Mouse (Mus musculus): Measurements from ENCODE around the gene Zfp382.
"Not testable (repeated sequence)": the region's sequence is repeated elsewhere in the genome, so short reads cannot be mapped to it uniquely, and the experiment has no call there.

Zfp382 gene

GRCm38 (mm10) chr7:30121308-30122187 lies at the start of gene Zfp382:
Zfp382 (plus strand) TSS chr7:30121942.
- DNase-seq (ENCODE audit: low read depth, low spot score), result peak; percentile 87

DNA sequence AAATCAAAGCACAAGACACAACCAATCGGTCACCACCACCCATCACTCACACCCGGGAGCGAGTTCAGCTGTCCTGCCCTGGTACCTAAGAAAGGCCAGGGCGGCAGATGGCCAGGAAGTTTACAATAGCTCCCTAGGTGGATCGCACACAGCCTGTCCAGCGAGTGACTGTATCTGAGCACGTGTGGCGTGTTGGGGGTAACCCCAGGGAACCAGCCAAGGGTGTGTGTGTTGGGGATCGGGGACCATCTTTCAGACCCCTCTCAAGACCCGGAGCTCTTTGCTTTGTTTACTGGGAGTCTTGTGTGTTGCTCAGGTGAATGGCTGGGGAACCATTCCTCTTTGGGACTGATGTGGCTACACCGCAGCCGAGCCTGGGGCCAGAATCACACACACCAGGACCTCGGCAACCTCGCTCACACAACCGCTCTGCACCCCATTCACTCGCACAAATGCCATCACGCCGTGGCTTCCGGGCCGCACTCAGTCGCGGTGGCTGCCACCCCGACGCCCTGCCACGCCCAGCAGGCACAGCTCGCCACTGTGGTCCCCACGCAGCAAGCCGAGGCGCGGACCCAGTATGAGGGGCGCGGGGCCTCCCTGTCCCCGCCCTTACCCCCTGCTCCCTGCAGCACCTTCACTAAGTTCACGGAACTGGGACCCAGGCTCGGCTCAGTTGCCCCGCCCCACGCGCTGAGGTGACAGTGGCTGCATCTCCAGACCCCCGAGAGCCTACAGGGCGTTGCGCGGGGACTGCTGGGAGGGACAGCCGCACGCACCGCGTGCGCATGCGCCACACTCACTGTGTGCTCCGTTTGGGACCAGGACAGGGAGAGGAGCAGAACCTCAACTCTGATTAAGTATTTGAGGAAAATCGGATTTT lies 49.4 kb upstream of the Zfp382 start, which contains the start of gene Zfp82:
Zfp82 (minus strand) TSS at position 755 of the 883 bp plus-strand sequence.
- DNase-seq (ENCODE audit: low read depth, low spot score), result peak; percentile 70

GRCm38 (mm10) chr7:30086524-30086923 lies 35.2 kb upstream of the Zfp382 start:
- no peak for DNase-seq (ENCODE audit: low read depth, low spot score)

- no peak for DNase-seq (ENCODE audit: low read depth, low spot score)
Measured at GRCm38 (mm10) chr7:30089405-30089804, 32.3 kb upstream of the Zfp382 start.

DNA sequence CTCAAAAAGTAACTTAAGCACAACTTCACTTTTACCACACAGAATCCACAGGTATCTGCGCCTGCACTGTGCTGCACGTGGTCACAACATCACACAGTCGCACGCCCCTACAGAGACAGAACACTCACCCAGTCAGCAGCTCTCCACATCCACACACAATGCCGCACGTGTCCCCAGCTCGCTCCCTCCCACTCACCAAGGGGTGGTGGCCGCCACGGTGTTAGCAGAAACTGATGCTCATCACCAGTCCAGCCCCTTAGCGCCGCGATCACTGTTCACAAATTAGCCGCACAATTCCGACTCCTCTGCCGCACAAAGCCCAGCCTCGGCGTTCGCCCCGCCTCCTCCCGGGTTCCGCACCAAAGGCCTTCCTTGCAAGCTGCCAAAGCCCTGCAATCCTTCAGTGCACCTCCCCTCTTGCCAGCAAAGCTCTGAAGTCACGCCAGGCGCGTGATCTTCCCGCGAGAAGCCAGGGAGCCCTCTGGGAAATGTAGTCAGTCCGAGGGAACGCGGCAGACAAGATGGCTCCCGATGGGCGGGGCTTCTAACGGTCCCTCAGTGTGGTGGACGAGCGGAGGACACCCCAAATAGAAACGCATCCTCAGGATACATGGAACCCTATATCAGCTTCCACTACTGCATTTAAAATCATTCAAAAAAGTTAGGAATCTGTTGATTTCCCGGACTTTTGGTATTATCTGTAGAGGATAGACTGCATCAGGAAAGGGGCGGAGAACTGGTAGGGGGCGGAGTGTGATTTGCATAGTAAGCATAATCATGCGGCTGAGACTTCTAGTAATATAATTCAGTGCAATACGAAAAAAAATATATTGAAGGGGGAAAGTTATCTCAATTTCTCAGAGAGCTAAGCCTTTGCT lies 31.4 kb upstream of the Zfp382 start, which contains the start of the genes Gm26920 and Zfp566:
Gm26920 (minus strand) TSS at position 319 of the 878 bp plus-strand sequence.
Zfp566 (minus strand) TSS at position 436 of the 878 bp plus-strand sequence.
- DNase-seq (ENCODE audit: low read depth, low spot score), result peak; percentile 96

DNA sequence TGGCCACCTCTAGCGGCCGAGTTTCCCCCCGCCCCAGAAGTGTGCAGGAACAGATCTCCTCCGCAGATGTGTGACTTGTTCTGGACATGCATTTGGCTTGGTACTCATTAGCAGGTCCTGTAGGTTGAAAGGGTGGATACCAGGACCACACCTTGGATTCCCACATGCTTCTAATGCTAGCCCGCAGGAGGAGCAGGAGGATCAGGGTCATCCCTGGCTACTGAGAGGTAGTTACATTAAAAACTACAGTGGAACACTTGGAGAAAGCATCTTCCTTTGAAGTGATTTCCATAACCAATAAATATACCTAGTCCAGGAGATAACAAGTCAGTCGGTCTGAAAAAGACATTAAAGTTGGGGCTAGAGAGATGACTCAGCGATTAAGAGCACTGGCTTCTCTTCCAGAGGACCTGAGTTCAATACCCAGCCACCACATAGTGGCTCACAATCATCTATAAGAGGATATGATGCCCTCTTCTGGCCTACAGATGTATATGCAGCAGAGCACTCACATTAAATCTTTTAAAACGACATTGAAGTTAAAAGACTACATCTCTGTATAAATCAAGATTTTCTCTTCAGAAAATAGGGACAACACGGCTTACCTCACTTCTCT lies 30.7 kb upstream of the Zfp382 start:
- no peak for DNase-seq (ENCODE audit: low read depth, low spot score)

DNA sequence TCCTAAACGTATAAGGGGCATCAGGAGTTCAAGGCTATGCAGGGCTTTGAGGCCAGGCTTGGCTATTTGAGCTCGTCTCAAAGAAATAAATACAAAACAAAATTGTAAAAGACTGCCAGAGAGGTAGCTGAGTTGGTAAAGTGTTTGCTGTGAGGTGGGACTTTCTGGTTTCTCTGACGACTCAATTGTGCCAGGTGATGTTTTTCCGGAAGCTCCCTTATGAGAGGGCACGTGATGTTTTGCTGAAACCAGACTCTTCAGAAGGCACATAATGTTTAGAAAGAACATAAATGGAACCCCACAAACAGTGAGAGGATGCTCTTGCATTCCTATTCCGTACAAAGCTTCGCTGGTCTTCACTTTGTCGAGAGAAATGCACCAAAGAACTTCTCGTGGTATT lies 29.1 kb upstream of the Zfp382 start:
- no peak for DNase-seq (ENCODE audit: low read depth, low spot score)

DNA sequence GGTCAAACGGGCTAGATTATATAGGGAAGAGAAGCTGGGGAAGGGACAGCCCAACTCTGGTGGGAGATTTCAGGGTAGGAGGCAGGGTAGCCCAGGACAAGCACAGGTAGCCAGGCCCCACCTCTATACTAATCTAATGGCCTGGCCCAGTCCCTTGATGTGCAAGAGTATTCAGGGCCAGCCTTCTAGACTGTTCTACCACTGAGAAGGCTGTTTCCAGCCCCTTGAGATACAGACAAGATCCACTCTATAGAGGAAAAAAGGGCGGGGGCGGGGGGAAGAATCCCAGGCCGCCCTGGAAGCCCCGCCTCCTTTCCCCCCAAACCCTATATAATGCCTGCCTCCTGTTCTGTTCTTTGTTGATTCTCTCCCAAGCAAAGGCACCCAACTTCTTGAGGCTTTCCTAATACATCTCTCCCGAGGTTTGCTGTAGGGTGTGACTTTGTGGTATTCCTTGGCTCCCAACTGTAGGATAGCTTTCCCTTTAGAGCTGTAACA lies 27.8 kb upstream of the Zfp382 start:
- DNase-seq (ENCODE audit: low read depth, low spot score), result no peak

GRCm38 (mm10) chr7:30094646-30095429 lies 26.9 kb upstream of the Zfp382 start, which contains the start of gene Zfp260:
Zfp260 (plus strand) TSS chr7:30094777.
- peak; percentile 86 for DNase-seq (ENCODE audit: low read depth, low spot score)

DNA sequence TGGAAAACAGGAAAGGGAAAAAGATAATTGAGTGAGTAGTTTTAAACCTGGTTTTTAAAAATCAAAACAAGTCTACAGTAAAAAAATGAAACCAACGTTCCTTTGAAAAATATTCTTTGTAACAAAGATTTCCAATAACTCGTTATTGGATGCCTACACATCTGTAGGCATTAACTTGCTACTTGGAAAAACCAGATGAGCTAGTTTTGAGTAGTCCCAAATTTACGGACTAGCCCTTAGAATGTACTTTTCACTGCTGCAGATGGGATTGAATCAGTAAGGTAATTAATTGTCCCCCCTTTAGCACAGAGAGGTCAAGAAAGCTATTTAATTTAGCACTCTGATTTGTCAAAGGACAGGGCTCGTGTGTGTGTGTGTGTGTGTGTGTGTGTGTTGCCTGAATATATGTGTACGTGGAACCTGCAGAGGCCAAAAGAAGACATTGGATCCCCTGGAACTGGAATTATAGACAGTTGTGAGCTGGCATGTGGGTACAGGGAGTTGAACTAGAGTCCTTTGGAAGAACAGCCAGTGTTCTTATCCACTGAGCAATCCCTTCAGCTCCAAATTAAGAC lies 26.1 kb upstream of the Zfp382 start:
- DNase-seq (ENCODE audit: low read depth, low spot score), result no peak

DNA sequence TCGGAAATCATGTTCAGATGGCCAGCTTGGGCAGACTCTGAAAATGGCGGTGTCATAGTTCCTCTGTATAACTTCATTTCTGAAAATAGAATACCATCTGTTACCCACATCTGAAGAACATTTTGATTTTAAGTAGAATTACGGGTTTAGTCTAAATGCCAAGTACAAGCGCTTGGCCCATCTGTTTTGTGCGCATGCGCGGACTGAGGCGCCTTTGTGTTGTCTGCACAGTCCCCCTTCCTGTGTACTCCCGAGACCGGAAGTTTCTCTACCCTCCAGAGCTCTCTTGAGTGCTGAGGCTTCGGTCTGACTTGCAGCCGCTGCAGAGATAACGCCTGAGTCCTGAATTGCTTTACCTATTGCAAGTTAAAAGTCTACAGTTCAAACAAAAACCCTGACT lies 22.4 kb upstream of the Zfp382 start:
- no peak for DNase-seq (ENCODE audit: low read depth, low spot score)

DNA sequence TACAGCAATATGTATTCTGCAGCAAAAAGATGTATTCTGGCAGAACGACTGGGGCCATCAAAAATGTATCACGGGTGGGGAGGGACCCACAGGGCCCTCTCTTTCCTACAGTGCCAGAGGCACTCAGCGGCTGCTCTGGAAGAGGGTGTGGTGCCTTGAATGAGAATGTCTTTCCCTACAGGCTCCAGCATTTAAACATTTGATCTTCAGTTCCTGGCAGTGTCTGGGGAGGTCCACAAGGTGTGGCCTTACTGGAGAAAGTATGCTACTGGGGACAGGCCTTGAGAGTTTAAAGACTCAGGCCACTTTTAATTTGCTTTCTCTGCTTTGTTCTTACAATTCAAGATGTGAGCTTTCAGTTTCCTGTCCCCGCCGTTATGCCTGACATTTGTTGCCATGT lies 5.7 kb upstream of the Zfp382 start:
- DNase-seq (ENCODE audit: low read depth, low spot score), result no peak

GRCm38 (mm10) chr7:30117935-30118334 lies 3.8 kb upstream of the Zfp382 start:
- not testable (repeated sequence) for DNase-seq (ENCODE audit: low read depth, low spot score)

DNA sequence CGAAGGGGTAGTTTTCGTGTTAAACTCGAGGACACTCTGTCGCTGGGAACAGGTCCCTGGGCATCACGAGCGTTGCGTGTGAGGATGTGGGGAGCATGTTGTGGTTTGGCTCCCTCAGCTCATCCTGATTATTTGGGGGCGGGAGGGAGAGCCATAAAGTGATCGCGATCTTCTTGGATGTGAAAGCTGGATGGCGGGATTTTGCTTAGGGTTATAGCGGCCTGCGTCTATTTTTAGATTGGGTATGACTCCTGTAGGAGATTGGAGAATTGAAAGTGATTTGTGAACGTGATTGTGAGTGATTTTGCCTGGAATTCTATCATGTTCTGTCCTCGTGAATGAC lies 417 bp downstream of the Zfp382 start:
- no peak for DNase-seq (ENCODE audit: low read depth, low spot score)

DNA sequence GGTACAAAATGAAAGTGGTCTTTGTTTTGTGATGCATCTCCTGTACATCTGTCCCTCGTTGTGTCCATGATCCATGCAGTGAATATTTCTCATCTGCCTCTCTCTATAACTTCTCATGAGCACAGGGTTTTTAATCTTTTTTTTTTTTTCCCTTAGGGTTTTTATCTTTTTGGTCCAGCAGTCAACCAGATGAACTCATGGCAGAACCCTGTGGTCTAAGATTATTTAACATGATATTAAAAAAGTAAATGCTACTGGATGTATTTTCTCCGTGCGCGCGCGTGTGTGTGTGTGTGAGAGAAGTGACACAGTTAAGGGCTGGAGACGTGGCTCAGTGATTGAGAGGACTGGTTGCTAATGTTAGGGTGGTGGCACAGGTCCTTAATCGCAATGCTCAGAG lies 8.2 kb downstream of the Zfp382 start:
- no peak for DNase-seq (ENCODE audit: low read depth, low spot score)

GRCm38 (mm10) chr7:30132396-30132795 lies 10.7 kb downstream of the Zfp382 start:
- no peak for DNase-seq (ENCODE audit: low read depth, low spot score)

- DNase-seq (ENCODE audit: low read depth, low spot score), result no peak
Measured at GRCm38 (mm10) chr7:30136826-30137225, 15.1 kb downstream of the Zfp382 start.

GRCm38 (mm10) chr7:30143170-30143554 lies 21.4 kb downstream of the Zfp382 start:
- DNase-seq (ENCODE audit: low read depth, low spot score), result no peak

DNA sequence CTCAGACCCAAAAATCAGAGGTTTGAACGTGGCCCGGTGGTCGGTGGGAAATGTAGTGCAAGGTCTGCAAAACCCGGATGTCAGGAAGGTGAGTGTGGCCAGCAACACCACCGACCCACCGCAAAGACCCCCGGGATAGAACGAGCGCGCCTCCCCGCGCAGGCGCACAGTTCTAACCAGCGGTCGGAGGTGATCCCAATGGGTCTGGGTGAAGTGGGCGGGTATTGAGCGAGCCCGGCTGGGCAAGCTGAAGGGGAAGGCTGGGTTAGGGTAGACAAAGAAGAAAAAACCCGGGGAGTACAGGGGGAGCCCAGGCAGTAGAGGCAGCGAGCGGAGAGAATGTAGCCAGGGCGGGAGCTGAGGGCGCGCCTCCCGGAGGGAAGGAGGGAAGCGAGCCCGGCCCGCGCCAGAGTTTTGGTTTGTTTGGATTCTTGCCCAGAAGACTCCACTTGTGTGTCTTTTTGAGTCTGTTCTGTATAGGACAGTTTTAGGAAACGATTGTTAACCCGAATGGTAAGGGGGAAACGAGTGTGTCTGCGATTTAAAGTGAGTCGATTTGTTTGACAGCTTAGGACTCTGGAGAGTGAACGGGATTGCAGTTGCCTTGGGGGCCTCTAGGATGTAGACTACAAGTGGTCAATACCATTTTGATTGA lies 21.9 kb downstream of the Zfp382 start:
- DNase-seq (ENCODE audit: low read depth, low spot score), result peak; percentile 82
